In genomic region chr4:35417866-35418265, GRCm38 (mm10) we compare ENCODE assay signal across 9 mouse cellular contexts.
A peak's percentile ranks its signal among the peaks of the same experiment; 100 is the strongest.
DNase-seq lines count a peak whose midpoint lies in the region; ATAC-seq and TF ChIP-seq lines count a peak whose summit lies in the region.
"Had no signal": no experiment of that assay in that cellular context is flagged by ENCODE, and none has a peak within 500 bp of the region (broad histone marks: within the 10 kb centered on the region; RNA-seq: fewer than 3 reads in every experiment).

No protein-coding gene starts in this region.

- H3K4me1 ChIP-seq in cortical plate, adult 2 months (ENCODE audit: control insufficient read depth, insufficient read depth, low read length), result no peaks in the 10 kb centered on the region
- no peaks in the 10 kb centered on the region for H3K4me1 ChIP-seq in midbrain, postnatal 0 days (ENCODE audit: insufficient read depth, low read length)
- H3K4me1 ChIP-seq: heart, embryonic 15.5 days had no signal

- intact Hi-C loops in gastrocnemius, postnatal 14 days (cut with DNase I; ENCODE audit: low total_unique reads), result no loop called here
- intact Hi-C loops in gastrocnemius, postnatal 36 days (cut with DNase I), result no loop called here

- DNase-seq in gastrocnemius, postnatal 14 days, result peak; percentile 16
- no peak for DNase-seq in gastrocnemius, postnatal 36 days
- DNase-seq in thymus, postnatal 14 days, result peak; percentile 10
- DNase-seq in thymus, postnatal 36 days, result no peak
- DNase-seq in kidney, postnatal 10 days, result peak; percentile 58
- peak; percentile 76 for DNase-seq in midbrain, postnatal 0 days (ENCODE audit: low spot score)

- no peaks in the 10 kb centered on the region for H3K9me3 ChIP-seq in midbrain, postnatal 0 days (ENCODE audit: low read length)
- H3K9me3 ChIP-seq: heart, embryonic 15.5 days had no signal

- no peak overlapping the region for H3K4me2 ChIP-seq in midbrain, postnatal 0 days (ENCODE audit: low read depth, low read length, poor library complexity, severe bottlenecking)
- H3K4me2 ChIP-seq: heart, embryonic 15.5 days had no signal

- ATAC-seq in midbrain, postnatal 0 days (ENCODE audit: low FRiP score), result no peak
- no peak for ATAC-seq in megakaryocyte, adult 5-6 weeks (ENCODE audit: poor library complexity, severe bottlenecking)

- TF ChIP-seq POLR2A in cortical plate, adult 2 months (IDR thresholded peaks at IDR 0.05; ENCODE audit: extremely low read depth, insufficient read depth, low read length), result no peak

- no peaks in the 10 kb centered on the region for H3K36me3 ChIP-seq in midbrain, postnatal 0 days (ENCODE audit: insufficient read depth, low read length)
- H3K36me3 ChIP-seq: heart, embryonic 15.5 days had no signal

- H3K4me3 ChIP-seq in cortical plate, adult 2 months (ENCODE audit: insufficient read depth, low read length), result no peak overlapping the region
- H3K4me3 ChIP-seq in midbrain, postnatal 0 days (ENCODE audit: low read depth, low read length), result no peak overlapping the region
- H3K4me3 ChIP-seq: heart, embryonic 15.5 days had no signal

- H3K9ac ChIP-seq in midbrain, postnatal 0 days (replicated peaks; ENCODE audit: low read length, poor library complexity, severe bottlenecking), result no peak overlapping the region
- H3K9ac ChIP-seq: heart, embryonic 15.5 days had no signal

- no peaks in the 10 kb centered on the region for H3K27me3 ChIP-seq in midbrain, postnatal 0 days (ENCODE audit: insufficient read depth, low read length)
- H3K27me3 ChIP-seq: heart, embryonic 15.5 days had no signal

- no peak overlapping the region for H3K27ac ChIP-seq in cortical plate, adult 2 months (ENCODE audit: insufficient read depth, low read length)
- no peak overlapping the region for H3K27ac ChIP-seq in midbrain, postnatal 0 days (ENCODE audit: low read depth, low read length)
- H3K27ac ChIP-seq: heart, embryonic 15.5 days had no signal

- peak; percentile 27; the same call in 1 of the 2 replicates for TF ChIP-seq CTCF in cortical plate, adult 2 months (IDR thresholded peaks at IDR 0.05; ENCODE audit: extremely low read depth, insufficient read depth, low read length)
- peak; percentile 75 for TF ChIP-seq CTCF in midbrain, postnatal 0 days (IDR thresholded peaks at IDR 0.05)

- WGBS in midbrain, postnatal 0 days, result 48% methylated on average over 3 of the region's 3 CpGs

Comparison
In these comparisons a context has a peak if more than half of its experiments do, and no peak if none do; other contexts are left out.
1. DNase-seq: peak in gastrocnemius, postnatal 14 days (single experiment), thymus, postnatal 14 days (single experiment), kidney, postnatal 10 days (single experiment) and midbrain, postnatal 0 days (single experiment); none in gastrocnemius, postnatal 36 days (0 of 2) and thymus, postnatal 36 days (0 of 2).